Mouse (Mus musculus) urinary bladder, postnatal 4 days (tissue): ENCODE results near the gene Xpa.
A peak's percentile ranks its signal among the peaks of the same experiment; 100 is the strongest.
"Not testable (repeated sequence)": the region's sequence is repeated elsewhere in the genome, so short reads cannot be mapped to it uniquely, and the experiment has no call there.

Source experiments
- DNase-seq, 2 experiments: peaks; one replicate each; pipeline ENCODE4 v3.0.0; 2021 to 2022; ENCODE audit warnings: low spot score in 2 of 2

The Xpa gene

DNA sequence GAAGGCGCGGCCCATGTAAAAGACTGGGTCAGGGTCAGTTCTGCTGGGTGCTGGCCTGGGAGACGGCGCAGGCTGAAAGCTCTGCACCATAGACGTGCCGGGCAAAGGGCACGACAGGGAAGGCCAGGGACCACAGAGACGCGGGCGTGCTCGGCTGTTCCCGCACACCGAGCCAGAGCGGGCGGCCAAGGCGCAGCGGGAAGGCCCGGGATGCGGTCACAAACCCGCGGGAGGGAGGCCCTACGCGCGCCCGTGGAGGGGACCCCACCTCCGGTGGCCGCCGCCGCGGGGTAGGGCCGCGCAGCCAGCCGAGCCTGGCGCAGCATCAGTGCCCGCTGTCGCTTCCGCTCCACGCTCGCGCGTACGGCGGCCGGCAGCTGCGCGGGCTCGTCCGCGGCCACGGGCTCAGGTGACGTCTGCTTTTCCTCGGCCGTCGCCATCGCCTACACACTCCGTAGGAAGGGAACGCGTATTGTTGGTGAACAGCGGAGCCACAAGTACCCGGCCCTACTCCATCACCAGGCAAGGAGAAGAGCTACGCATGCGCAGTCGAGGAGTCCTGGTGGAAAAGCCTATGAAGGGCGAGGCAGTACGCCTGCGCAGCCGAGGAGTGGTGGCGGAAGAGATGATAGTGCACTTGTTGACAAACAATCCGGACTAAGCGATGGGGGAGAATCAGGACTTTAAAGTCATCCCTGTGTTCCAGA is at the start of gene Xpa:
Xpa (minus strand) TSS at position 531 of the 707 bp plus-strand sequence.
- peak; percentile 87 to 93 for DNase-seq

DNA sequence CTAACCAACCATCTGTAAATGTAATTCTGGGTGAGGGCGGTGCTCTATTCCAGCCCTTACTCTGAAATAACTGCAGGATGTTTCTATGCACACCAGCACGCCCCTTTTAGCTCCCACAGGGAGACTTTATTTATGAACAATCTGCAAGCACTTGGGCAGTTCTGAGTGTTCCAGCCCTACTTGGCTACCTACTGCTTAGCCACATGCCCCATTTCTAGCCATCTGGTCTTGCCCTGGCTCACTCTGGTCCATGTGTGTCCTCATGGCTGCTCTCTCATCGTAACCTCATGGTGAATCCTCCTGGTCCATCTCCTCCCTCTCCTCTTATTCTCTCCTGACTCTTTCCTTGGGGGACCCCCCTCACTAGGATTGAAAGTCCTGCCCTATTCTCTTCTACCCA is 39.8 kb upstream of the Xpa start:
- no peak for DNase-seq

- no peak for DNase-seq
Measured at GRCm38 (mm10) chr4:46234739-46235138, 38.6 kb upstream of the Xpa start.

DNA sequence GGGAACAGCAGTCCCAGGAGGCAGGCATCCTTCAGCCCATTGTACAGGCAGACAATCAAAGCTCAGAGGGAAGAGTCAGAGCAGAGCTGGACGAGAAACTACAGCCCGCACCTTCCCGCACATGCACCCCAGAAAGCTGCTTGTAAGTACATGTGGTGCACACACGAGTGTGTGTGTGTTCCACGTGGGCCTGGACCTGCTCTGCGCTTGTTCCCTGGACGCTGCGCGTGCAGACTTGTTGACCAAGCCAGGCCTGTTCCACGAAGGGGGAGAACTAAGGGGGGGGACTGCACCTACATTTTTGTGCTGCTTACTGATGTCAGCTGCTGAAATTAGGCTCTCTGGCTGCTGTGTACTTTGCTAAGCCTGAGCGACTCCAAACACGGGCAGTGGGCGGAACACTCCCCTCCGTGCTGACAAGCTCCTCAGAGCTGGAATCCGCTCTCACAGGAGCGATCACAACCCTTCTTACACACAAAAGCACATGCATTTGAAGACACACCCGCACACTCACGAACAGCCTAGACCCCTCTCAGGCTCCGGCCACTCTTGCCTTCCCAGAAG is 30.9 kb upstream of the Xpa start:
- DNase-seq, result peak in 1 of 2 experiments; percentile 54

GRCm38 (mm10) chr4:46221090-46221489 is 25.0 kb upstream of the Xpa start:
- DNase-seq, result no peak

DNA sequence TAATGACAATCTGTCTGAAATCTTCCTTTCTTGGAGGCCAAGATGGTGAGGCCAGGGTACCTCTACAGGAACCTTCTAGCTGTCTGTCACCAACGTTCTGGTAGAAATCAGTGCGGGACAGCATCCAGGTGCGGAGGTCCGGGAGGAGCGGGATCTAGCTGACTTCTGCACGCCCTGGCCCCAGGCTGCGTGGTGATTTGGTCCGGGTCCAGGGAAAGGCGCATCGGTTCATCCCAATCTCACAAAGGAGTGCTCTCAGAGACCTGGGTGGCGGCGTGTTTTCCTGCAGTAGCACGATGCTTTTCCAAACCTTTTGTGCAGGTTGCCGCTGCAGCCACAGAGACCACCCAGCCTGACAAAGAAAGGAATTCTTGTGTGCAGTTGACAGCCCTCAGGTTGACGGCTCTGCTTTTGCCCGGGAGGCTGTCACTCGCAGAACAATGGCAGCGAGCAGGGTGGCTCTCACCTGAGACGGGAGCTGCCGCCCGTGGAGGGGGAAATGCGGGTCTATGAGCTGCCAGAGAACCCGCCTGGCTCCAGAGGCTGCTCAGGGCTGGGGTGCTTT is 6.5 kb upstream of the Xpa start:
- no peak for DNase-seq

DNA sequence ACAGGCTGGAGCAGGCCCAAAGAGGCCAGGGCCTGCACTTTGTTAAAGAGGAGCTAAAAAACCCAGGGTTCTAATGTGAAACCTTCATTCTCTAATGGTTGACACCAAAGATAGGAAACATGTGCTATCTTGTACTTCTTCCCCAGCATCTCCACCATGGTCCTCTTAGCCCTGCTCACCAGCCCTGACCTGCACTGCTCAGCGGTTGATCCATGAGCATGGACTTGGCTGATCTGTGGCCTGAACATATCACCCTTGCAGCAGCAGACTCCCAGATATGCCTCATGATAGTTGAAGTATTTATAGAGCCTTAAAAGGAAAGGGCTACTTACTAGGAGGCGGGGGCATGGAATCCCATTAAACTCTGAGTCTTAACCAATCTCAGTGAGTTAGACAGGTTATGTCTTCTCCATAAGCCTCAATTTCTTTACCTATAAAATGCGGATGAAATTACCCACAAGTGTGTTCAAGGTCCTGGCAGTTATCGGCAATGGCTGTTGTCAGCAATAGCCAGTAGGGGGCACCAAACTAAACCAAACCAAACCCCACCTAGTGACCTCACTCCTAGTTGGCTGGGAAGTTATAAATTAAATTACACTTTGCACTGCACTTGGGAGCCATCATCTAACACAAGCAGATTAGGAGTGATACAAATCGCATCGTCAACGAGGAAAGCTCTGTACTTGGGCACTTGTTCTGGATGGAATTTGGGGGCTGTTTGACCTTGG is 5.9 kb upstream of the Xpa start:
- peak in 1 of 2 experiments; percentile 26 for DNase-seq

GRCm38 (mm10) chr4:46198064-46198463 is 2.0 kb upstream of the Xpa start:
- DNase-seq, result no peak

DNA sequence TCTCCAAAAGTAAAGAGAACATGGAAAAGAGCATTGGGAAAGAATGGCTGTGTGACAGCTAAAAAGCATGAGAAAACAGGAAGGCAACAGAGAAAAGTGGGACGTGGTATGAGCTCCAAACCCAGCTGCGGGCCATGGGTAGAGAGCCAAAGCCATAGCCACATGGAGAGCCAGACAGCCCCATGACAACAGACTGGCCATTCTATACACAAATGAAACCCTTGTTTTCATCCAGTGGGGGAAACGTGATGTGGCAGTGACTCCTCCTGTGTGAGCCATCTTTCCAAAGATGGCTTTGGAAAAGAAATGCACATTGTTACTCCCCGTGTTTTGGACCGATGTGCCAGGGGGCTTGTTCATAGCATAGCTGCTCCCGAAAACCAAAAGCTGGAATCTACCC is 402 bp upstream of the Xpa start:
- no peak for DNase-seq

DNA sequence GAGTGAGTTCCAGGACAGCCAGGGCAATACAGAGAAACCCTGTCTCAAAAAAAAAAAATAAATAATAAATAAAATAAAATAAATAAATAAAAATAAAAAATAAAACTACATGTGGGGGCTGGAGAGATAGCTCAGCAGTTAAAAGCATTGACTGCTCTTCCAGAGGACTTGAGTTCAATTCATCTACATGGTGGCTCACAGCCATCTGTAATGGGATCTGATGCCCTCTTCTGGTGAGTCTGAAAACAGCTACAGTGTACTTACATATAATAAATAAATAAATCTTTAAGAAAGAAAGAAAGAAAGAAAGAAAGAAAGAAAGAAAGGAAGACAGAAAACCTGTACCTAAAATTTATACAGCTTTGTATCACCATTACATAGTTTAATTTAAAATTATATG is 4.1 kb downstream of the Xpa start:
- DNase-seq, result not testable (repeated sequence)

- DNase-seq, result no peak
Measured at GRCm38 (mm10) chr4:46186466-46186865, 9.6 kb downstream of the Xpa start.

- DNase-seq, result no peak
Measured at GRCm38 (mm10) chr4:46185890-46186289, 10.2 kb downstream of the Xpa start.

GRCm38 (mm10) chr4:46185423-46185822 is 10.7 kb downstream of the Xpa start:
- no peak for DNase-seq

DNA sequence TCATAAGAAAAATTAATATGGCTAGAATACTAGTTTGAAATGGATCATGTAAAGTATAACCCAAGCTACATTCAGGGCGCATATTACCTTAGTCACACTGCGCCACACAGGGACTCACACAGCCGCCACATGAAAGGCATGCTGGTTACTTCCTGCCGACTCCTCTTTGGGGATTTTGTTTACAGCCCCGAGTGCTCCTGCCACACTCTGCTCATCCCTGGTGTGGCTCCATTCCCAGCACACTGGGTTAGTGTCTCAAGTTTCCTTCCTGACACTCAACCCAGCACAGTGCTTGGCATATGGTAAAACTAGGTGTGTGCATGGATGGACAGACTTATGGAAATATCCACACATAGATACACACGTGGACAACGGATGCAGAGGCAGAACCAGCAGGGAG is 13.9 kb downstream of the Xpa start:
- DNase-seq, result peak in 1 of 2 experiments; percentile 39

DNA sequence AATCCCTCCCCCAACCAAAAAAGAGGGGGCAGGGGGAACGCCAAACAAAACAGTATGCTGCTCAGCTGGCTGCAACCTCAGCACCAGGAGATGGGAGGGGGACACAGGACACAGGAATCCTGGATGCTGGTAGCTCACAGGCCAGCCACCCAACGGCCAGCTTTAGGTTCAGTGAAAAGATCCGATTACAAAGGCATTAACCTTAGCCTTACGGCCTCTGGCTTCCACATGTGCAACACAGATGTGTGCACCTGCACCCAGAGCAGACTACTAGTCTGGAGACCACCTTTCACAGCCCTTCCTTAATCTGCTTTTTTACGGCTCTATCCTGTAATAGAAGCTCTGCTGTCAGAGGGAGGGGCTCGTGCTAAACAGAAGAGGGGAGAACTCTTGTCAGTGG is 14.9 kb downstream of the Xpa start:
- peak in 1 of 2 experiments; percentile 47 for DNase-seq

DNA sequence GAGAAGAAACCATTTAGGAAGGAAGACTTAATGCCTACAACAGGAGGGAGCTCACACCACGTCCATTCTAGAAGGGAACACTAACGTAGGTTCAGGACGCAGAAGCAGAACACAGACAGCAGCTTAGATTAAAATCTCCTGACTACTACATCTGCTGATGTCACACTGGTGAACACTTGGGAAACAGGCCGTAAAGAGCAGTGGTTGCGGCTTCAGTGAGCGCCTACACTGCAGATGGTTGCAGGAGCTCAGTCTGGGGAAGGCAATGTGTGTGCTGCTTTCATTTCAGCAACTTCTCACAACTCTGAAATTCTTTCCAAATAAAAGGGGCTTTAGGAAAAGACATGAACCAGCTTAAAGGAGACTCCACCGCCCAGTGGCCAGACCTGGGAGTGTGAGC is 18.6 kb downstream of the Xpa start:
- DNase-seq, result peak in 1 of 2 experiments; percentile 57

- peak in 1 of 2 experiments; percentile 50 for DNase-seq
Measured at GRCm38 (mm10) chr4:46177018-46177417, 19.1 kb downstream of the Xpa start.

- DNase-seq, result peak in 1 of 2 experiments; percentile 35
Measured at GRCm38 (mm10) chr4:46176313-46176712, 19.8 kb downstream of the Xpa start.

DNA sequence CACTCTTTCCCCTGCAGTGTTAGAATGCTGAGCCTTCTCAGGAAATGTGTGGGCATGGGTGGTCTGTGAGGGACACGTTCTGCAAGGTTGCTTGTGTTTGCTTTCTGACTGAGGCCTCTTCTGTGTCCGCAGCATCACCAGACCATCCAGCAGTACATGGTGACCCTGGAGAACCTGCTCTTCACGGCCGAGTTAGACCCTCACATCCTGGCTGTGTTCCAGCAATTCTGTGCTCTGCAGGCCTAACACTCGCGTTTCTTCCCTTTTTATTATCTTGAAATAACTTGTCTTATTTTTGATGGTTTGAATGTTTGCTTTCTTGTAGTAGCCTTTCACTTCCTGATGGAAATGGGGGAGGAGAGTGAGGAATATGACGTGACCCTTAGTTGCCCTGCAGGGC is 24.4 kb downstream of the Xpa start:
- DNase-seq, result no peak

- no peak for DNase-seq
Measured at GRCm38 (mm10) chr4:46165831-46166230, 30.3 kb downstream of the Xpa start.

GRCm38 (mm10) chr4:46164027-46164426 is 32.1 kb downstream of the Xpa start:
- DNase-seq, result no peak

DNA sequence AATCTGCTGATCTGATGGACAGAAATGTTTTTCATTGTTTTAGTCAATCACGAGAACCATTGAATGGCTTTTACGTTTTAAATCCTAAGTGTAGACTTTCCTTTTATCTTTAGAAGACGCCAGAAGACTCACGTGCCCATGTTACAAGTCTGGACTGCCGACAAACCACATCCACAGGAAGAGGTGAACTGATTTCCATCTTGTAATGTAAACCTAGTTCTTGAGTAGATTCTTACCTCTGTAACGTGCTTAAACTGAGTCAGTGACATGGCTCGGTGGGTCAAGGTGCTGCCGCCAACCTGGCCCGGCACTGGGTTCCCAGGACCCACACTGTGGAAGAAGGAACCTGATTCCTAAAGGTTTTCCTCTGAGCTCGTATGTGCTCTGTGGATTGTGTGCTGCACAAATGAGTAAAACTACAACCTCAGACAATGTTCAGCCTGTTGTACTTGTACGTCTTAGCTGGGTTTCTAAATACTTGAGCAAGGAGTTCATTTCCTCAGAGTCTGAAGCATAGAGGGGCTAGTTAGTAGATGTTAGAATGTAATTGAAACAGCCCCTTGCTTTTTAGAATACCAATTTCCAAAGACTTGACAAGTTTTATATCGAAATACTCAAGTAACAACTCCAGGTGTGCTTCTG is 44.1 kb downstream of the Xpa start:
- no peak for DNase-seq
